Mouse (Mus musculus) right cerebral cortex, postnatal 36 days (tissue): Measurements from ENCODE around the gene Slc39a11.

Source experiments
- DNase-seq, 2 experiments: peaks; one replicate each; pipeline ENCODE4 v3.0.0; 2022; ENCODE audit warnings: low spot score in 2 of 2, mixed read lengths in 1 of 2

The Slc39a11 gene

GRCm38 (mm10) chr11:113510969-113511625 is 138.8 kb downstream of the Slc39a11 start:
- peak in 1 of 2 experiments; percentile 13 for DNase-seq

DNA sequence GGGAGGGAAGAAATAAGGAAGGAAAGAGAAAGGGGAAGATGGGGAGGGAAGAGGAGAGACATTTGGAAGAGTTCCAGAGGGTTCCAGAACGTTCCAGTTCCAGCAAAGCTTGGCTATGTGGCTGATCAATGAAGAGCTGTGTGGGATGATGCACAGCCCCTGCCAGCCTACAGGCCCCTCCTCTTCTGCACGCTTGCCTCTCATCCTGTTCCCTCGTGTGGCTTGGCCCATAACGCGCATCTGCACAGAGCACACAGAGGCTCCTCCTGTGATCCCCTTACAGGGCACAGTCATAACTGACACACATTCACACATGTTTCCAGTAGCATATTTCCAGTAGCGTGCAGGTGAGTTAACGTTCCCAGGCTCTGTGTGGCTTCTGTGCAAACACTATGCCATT is 139.6 kb downstream of the Slc39a11 start:
- no peak for DNase-seq

DNA sequence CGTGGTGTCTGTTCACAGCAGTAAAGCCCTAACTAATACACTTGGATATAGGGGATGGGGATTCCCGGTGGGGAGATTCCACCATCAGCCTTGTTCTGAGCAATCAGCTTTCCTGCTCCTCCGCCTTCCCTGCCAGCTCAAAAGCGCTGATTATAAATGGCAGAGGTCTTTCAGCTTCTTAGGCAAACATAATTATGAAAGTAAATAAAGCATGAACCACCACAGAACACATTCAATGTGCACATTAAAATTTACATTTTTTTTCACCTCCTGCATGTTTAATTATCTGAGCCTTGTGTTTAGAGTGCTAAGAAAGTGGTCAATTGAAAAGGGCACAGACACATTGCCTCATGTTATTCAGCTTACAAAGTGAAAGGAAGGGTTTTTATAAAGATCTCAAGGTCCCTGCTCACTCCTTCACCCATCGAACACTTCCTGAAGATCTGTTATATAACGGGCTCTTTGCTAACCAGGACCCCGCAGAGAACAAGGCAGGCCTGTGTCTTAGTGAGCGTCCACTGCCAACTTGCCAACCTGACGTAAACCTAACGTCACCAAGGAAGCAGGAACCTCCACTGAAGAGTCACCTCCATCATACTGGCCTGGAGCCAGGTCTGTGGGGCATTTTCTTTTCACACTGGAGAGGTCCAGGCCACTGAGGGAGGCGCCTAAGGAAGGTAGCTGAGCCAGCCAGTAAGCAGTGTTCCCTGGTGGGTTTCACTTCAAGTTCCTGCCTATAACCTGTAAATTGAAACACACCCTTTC is 142.0 kb downstream of the Slc39a11 start:
- DNase-seq, result no peak

- DNase-seq, result no peak
Observed at GRCm38 (mm10) chr11:113505551-113506160, 144.2 kb downstream of the Slc39a11 start.

DNA sequence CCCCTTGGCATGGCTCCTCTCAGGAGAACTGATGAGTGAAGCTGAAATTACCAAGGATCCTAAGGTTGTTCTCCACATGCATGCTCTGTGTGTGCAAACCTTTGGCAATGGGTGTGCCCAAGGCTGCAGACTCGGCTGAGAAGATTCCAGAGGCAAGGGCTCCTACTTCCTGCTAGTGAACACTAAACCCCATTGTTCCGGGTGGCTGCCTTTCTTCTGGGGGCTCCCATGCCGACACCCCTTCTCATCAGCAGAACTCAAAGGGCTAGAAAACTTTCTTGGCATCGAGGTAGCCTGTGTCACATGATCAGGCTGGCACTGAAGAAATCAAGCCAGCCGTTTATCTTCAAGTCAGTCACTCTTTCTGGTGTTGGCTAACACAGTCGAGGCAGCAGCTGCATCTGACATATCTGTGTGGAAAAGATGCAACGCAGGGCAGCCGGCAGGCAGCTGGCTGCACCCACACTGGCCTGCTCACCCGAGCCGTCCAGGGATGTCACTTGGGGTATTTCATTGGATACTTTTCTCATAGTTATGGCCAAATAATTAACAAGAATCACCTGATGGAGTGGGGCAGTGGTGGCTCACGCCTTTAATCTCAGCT is 145.3 kb downstream of the Slc39a11 start:
- no peak for DNase-seq

DNA sequence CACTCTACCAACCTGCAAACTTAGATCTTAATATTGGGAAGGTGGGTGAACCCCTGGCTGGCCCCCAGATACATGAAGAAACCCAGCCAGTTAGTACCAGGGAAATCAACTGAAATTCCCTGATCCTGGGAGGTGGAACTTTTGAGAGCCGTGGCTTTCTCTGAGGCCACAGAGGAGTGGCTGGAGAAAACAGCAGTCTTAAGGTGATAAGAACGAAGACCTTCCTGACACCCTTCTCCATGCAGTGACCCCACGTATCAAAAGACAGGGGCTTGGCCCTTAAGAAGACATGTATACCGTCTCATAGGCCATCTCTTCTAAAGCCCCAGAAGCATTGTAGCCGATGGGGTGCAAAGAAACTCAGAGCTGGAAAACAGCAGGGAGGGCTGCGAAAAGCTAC is 146.9 kb downstream of the Slc39a11 start:
- DNase-seq, result no peak

GRCm38 (mm10) chr11:113500631-113501305 is 149.1 kb downstream of the Slc39a11 start:
- no peak for DNase-seq

DNA sequence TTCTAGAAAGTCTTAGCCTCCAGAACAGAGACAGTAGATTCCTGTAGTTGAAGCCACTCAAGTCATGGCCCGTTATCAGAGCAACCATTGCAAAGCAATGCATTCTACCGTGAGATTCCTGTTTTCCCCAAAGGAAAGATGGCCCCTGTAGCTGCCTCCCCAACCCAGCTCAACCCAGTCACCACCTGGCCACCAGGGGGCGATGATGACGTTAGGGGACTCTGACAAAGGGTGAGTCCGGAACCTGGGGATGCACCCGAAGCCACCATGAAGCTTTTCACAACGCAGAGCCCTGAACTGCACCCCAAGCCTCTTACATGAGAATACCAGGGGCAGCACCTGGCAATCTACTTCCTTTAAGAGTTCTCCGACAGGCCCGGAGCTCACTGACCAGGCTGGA is 151.0 kb downstream of the Slc39a11 start:
- DNase-seq, result no peak

DNA sequence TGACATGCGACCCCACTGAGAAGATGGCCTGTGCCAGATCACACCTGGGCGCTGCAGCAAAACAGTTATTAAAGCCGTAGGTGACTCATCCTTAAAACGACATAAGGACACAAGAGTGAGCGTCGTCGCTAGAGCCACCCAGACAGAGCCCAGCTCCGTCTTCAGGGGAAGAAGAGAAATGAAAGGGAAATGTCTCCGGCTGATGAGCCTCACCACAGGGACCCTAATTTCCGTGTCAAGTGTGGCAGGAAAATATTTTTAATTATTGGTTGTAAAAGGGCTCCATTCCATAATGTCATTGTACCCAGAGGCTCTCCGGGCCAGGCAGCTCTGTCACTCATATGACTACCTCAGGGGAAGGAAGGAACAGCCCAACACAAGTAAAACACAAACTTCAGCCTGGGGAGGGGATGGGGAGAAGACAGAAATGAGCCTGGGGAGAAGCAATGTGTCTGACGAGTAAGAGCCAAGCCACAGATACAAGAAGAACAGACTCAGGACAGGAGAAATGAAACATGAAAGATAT is 155.8 kb downstream of the Slc39a11 start:
- DNase-seq, result no peak

DNA sequence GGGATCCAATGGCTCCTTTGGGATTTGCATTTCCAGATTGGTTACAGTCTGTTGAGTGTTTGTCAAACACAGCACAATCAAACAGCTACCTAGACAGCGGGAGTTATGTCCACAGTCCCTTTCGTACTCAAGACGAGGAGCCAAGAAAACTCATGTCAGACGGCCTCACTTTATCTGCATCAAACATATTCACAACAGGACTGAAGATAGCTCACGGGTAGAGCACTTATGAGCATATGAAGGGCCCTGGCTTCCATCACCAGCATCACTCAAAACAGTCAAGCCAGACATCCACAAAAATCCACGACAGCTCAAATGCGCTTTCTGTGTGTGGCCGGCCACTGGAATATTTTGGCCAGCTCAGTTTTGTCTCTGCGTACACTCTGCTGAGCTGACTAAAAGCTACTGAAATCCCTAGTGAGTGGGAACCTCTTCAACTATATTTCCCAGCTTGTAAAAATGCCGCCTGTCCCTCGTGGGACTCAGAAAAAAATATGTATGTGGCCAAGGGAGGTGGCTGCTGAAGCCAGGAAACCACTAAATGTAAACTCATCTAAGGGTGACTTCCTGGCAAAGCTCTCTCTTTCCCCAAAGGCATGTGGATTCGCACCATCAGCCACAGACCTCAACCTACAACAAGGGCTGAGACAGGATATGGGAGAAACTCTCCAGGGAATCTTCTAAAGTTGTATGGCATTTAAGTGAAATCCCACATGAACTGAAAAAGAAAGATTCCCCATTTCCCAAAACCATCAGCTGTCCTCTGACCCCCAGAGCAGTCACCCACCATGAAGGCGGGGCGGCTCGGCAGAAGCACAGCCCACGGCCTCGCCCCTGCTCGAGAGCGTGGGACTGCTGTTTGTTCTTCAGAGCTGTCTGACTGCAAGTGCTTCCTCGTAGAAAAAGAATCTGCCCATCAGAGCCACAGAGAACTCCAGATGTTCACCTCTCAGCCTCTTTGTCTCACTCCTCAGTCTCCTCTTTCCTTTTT is 159.1 kb downstream of the Slc39a11 start:
- no peak for DNase-seq

GRCm38 (mm10) chr11:113487603-113488335 is 162.1 kb downstream of the Slc39a11 start:
- no peak for DNase-seq

DNA sequence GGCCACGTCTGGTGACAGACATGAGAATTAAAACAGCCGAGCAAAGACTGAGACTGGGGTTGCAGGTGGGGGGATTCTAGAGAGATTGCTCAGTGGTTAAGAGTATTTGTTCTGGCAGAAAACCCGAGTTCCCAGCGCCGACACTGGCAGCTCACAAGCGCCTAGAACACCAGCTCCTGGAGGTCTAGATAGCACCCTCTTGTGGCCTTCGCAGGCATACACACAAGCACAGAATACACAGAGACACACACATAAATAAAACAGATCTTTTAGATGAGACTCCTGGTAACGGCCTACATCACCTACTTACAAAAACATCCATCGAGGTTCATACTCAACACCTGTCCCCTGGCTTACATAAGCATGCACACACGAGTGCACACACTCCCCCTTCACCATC is 165.8 kb downstream of the Slc39a11 start:
- DNase-seq, result no peak

DNA sequence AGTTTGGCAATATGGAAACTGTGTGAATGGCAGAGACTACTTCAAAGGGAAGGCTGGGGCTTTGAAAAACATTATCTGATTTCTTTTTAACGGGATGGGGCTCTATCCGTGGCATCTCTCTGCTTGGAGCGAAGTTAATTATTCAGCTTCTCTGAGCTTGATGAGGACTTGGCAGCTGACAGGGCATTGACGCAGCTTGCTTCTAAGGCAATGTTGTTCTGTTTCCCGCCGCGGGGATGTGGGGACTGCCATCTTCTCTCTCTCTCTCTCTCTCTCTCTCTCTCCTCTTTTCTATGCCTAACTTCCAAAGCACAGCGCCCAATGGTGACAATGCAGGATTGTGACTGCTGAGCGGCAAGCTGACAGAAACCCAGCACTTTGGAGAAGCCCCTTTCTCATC is 172.3 kb downstream of the Slc39a11 start:
- DNase-seq, result no peak

- no peak for DNase-seq
Observed at GRCm38 (mm10) chr11:113476720-113477119, 173.2 kb downstream of the Slc39a11 start.

- no peak for DNase-seq
Observed at GRCm38 (mm10) chr11:113475491-113475890, 174.4 kb downstream of the Slc39a11 start.

GRCm38 (mm10) chr11:113473998-113474534 is 175.8 kb downstream of the Slc39a11 start:
- no peak for DNase-seq

GRCm38 (mm10) chr11:113471936-113472335 is 177.9 kb downstream of the Slc39a11 start:
- DNase-seq, result no peak

DNA sequence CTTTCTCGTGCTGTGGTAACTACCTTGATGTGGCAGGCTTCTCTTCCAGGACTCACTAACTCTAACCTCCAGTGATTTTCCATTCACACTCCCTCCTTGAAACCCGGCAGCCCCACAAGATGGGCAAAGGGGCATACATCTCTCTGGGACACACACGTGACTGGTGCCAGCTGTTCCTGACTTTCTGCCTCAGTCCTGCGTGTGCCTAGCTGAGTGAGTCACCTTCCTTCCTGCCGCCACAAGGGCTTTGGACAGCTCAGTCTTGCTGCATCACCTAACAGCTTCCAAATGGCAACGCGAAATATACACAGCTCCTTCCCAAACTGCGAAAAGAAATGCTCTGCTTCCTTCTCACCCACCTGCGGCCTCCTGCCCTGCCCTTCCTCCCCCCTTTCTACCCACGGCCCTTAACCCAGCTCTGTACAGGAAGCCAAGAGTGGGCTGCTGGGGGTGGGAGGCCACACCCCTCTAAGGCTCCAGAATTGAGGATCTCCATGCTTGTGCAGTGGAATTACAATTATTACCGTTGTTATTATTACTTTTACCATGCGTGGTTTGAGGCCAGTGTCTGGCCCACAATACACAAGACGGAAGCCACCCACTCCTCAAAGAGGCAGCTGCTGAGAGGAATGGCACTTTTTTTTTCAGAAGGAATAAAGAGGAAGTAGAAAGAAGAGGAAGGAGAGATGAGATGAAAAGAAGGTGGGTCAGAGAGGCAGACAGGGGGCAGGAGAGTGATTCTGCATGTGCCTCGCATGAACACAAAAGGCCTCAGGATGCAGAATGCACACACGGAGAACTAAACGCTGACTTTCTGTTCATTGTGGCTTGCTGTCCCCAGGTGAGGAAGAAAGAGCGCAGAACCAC is 179.7 kb downstream of the Slc39a11 start:
- peak in 1 of 2 experiments; percentile 37 for DNase-seq
